Mouse (Mus musculus) heart, postnatal 0 days (tissue): ENCODE measurements around the gene Snx8.

Source experiments
- CTCF ChIP-seq: IDR thresholded peaks from 2 replicates; pipeline ENCODE4 v1.5.1; 2016; ENCODE audit warnings: antibody characterized with exemption, control low read depth, low read depth
- EP300 ChIP-seq: IDR thresholded peaks from 2 replicates; pipeline ENCODE4 v1.6.1; 2016; ENCODE audit warnings: antibody characterized with exemption, low read depth

DNA sequence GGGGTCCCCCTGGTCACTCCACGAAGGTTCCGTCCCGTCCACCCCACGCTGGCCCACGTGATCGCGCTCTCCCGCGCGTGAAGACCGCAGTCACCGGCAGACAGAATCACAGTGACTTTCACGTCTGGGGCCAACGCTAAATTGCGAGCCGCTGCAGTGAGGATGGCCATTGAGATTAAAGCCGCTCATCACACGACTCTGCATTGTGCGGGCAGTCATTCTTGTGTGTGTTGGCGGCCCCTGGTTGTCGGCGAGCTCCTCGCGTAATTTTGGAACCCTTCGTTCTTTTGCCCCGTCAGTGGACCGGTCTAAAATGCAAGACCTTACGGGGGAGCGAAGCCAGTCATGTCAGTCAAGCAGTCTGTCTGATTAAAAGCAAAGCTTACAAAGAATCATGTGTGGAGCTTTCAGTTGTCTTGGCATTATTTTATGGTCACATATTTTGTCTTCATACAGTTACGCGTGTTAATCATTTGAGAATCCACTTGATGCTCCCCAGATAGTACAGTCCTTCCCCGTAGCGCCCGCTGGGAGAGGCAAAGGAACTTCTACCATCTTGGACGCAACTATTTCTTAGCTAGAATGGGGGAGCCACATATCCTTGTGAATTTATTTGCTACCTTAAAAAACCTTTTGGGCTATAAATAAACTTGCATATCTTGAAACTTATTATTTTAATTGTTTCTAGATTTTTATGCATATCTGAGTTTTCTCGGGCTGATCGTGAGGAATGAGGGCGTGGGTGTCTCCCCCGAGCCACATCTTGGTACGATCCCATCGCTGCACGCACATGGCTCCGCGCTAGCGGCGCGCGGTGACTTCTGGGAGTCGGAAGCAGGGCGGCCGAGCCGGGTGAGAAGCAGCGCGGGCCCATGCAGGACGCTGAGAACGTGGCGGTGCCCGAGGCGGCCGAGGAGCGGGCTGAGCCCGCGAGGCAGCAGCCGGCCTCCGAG, 29.7 kb upstream of the Snx8 start, which contains the start of gene Eif3b:
- TF ChIP-seq CTCF (peak; percentile 23; the same call in 1 of the 2 replicates), EP300 (no peak)
